Mouse (Mus musculus): ENCODE measurements around the gene 5830473C10Rik. TPM values are rescaled to one million over a fixed set of nuclear protein-coding genes. Genes with fewer than 3 reads are reported as not detected.

The 5830473C10Rik gene
- polyA plus RNA-seq (2017; shearing (Covaris generic)) = under 1 TPM; 0.27 to 0.73 TPM

DNA sequence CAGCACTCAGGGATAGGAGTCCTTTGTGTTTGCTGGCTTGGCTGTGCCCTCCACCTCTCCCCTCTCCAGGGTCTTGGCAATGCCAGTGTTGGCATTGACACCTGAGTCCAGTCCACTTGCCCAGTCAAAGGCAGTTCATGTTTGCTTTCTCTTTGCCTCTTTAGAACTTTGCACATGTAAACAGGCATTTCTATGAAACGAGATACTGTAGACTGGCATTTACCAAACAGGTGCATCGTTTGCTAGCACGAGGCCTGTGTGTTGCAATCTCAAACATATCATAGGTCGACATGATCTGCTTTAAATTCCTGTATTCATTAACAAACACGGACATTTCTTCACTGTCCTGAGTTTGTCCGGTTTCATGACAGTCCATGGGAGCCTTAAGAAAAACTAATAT is at the start of gene 5830473C10Rik:
Gene 5830473C10Rik, plus strand, starts transcription at position 365 of the 400 bp plus-strand sequence.

DNA sequence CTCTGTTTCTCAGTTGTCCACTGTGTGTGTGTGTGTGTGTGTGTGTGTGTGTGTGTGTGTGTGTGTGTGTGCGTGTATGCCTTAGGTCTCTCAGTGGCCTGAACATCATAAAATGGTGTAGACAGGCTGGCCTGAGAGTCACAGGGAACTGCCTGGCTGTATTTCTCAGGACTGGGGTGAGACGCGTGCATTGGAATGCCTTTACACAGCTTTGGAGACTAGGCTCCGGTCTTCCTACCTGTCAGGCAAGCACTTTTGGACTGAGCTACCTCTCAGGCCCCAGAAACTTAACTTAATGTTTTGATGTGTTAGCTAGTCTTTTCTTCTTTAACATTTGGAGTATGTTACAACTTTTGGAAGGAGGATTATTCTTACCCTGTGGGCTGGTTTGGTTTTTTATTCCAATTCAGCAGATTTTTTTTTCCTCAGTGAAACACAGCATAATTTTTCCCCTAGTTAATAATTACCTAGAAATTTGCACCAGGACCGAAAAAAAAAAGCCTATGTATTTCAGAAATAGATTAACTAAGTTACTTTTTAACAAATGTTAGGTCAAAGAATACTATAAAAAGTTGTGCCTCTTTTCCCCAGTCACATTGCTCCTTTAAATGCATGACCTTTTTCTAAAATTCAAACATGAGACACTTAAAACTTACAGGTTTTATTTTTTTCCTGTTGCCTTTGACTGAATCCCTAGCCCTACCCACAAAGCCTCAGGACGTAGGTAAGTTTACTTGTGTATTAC is 42.4 kb upstream of the 5830473C10Rik start, which contains the start of gene Afm:
Gene Afm, plus strand, starts transcription at position 577 of the 745 bp plus-strand sequence.

DNA sequence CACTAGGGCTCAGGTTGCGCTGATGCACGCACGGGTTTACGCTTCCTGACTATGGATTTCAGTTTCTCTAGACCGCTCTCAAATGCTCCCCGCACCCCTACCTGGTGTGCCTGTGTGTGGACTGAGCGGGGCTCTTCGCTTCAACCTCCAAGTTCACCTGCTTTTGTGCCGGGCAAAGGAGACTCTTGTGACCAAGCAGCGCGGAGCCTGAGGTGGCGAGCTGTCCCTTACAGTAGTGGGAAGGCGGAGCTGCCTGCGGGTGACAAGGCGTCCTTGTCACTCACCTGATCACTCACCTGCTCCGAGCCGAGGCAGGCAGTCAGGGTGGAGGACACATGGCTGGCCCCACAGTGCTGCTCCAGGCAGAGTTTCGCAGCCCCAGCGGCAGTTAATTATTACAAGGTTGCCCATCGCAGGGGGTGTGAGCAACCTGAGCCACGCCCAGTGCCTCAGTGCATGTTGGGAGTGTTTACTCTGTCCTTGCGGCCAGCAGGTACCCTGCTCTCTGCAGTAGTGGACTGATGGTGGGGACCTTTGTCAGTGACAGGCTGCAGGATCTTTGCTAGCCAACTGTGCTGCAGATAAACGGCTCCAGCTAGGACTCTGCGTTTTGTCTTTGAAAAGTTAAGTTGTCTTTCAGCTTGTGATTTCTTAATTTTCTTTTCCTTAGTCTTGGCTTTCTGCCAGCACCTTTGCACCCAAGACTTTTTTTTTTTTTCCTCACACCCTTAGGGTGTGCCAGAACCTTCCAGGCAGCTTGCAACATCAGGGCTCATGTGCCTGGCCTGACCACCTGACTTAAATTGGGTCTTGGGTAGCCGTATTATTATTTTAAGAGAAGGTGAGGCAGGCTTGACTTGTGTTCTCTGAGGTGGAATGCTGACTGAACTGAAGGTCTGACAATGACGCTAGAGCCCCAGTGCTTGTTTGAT is 79.6 kb downstream of the 5830473C10Rik start, which contains the start of gene Rassf6:
Gene Rassf6, minus strand, starts transcription at position 372 of the 932 bp plus-strand sequence.

Other genes starting within 250 kb of the 5830473C10Rik start
- gene Ankrd17, start 194.5 kb upstream of the 5830473C10Rik start, polyA plus RNA-seq (2017; shearing (Covaris generic)) = 10 to 100 TPM; 27.7 to 32.8 TPM
- gene Gm9958, start 193.9 kb upstream of the 5830473C10Rik start, polyA plus RNA-seq (2017; shearing (Covaris generic)) = 1 to 10 TPM; 1.5 to 3.2 TPM
- under 1 TPM in 1 of 2 experiments, not detected in 1; 0.50 TPM for gene Alb, start 100.2 kb upstream of the 5830473C10Rik start, polyA plus RNA-seq (2017; shearing (Covaris generic))
- 10 to 100 TPM in 1 of 2 experiments, 1 to 10 TPM in 1; 4.5 to 14.5 TPM for gene Afp, start 70.4 kb upstream of the 5830473C10Rik start, polyA plus RNA-seq (2017; shearing (Covaris generic))
- under 1 TPM; 0.08 to 0.13 TPM for gene Afm, start 42.2 kb upstream of the 5830473C10Rik start, polyA plus RNA-seq (2017; shearing (Covaris generic))
- 1 to 10 TPM; 1.3 to 4.0 TPM for gene Rassf6, start 79.5 kb downstream of the 5830473C10Rik start, polyA plus RNA-seq (2017; shearing (Covaris generic))
- not detected for gene Cxcl5, start 198.3 kb downstream of the 5830473C10Rik start, polyA plus RNA-seq (2017; shearing (Covaris generic))
- not detected for gene Ppbp, start 207.4 kb downstream of the 5830473C10Rik start, polyA plus RNA-seq (2017; shearing (Covaris generic))
- 1 to 10 TPM in 1 of 2 experiments, under 1 TPM in 1; 0.39 to 2.1 TPM for gene Pf4, start 211.3 kb downstream of the 5830473C10Rik start, polyA plus RNA-seq (2017; shearing (Covaris generic))
- under 1 TPM in 1 of 2 experiments, not detected in 1; 0.42 TPM for gene Cxcl3, start 225.0 kb downstream of the 5830473C10Rik start, polyA plus RNA-seq (2017; shearing (Covaris generic))
- not detected for gene Cxcl15, start 233.4 kb downstream of the 5830473C10Rik start, polyA plus RNA-seq (2017; shearing (Covaris generic))